20 mouse cellular contexts compared by ENCODE assay signal in the genomic region with DNA sequence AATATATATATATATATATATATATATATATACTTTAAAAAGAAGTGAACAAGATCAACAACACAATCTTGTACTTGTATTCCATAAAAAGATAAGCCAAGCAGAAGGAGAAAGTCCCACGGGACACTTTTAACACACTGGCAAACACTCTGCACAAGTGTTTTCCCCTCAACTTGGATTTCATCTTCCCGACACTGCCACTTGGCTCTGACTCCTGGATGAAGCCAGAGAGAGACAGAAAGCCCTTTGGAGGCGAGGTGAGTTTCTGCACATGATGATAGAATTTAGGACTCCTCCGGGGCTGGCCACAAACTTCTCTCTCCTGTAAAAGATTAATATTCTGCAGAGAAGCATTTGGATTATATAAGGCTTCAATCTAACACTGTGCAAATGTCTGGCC. TPM values are rescaled to one million over a fixed set of nuclear protein-coding genes. Genes with fewer than 3 reads are reported as not detected.
"Had no signal": no experiment of that assay in that cellular context is flagged by ENCODE, and none has a peak within 500 bp of the region (broad histone marks: within the 10 kb centered on the region; RNA-seq: fewer than 3 reads in every experiment).

No protein-coding gene starts in this region.

- DNase-seq: liver, postnatal 0 days; lung, adult 2 months; lung, postnatal 14 days; lung, postnatal 36 days; right cerebral cortex, postnatal 25 days; right cerebral cortex, postnatal 4 days; thymus, adult 2 months; thymus, postnatal 14 days; thymus, postnatal 36 days had no signal

- H3K4me3 ChIP-seq: lung, embryonic 15.5 days; megakaryocyte, embryonic 14.5 days; midbrain, embryonic 13.5 days; midbrain, embryonic 15.5 days; neural tube, embryonic 12.5 days; stomach, embryonic 15.5 days had no signal

- H3K27ac ChIP-seq: lung, embryonic 15.5 days; macrophage; midbrain, embryonic 13.5 days; midbrain, embryonic 15.5 days; neural tube, embryonic 12.5 days; stomach, embryonic 15.5 days; stomach, postnatal 0 days had no signal

RNA-seq across cellular contexts. Expression of gene Acbd7, which starts 54.7 kb away (rescaled TPM):
- total RNA-seq: megakaryocyte progenitor cell, adult 5-6 weeks; monocyte, adult 5-6 weeks; neutrophil, adult 5-6 weeks had no signal
